Comparison of ENCODE assay signal across 12 mouse cellular contexts in genomic region chr12:56533501-56534310, GRCm38 (mm10). TPM values are rescaled to one million over a fixed set of nuclear protein-coding genes. Genes with fewer than 3 reads are reported as not detected.
DNase-seq lines count a peak whose midpoint lies in the region; ATAC-seq and TF ChIP-seq lines count a peak whose summit lies in the region.
"Had no signal": no experiment of that assay in that cellular context is flagged by ENCODE, and none has a peak within 500 bp of the region (broad histone marks: within the 10 kb centered on the region; RNA-seq: fewer than 3 reads in every experiment).

No protein-coding gene starts in this region.

- H3K4me3 ChIP-seq in heart, postnatal 0 days (ENCODE audit: low read depth, low read length), result peak overlapping the region; percentile 46
- H3K4me3 ChIP-seq in forebrain, embryonic 13.5 days, result peak overlapping the region; percentile 43
- peak overlapping the region; percentile 47 for H3K4me3 ChIP-seq in midbrain, embryonic 10.5 days

- no peaks in the 10 kb centered on the region for H3K36me3 ChIP-seq in heart, postnatal 0 days (replicated peaks; ENCODE audit: control insufficient read depth, insufficient read depth, low read length)
- H3K36me3 ChIP-seq in forebrain, embryonic 13.5 days (ENCODE audit: poor library complexity, severe bottlenecking), result no peaks in the 10 kb centered on the region
- H3K36me3 ChIP-seq in midbrain, embryonic 10.5 days, result no peaks in the 10 kb centered on the region

- TF ChIP-seq CTCF in heart, postnatal 0 days (IDR thresholded peaks at IDR 0.05; ENCODE audit: low read depth), result no peak

- no peak overlapping the region for H3K4me2 ChIP-seq in heart, postnatal 0 days (ENCODE audit: low read depth, low read length)
- peak overlapping the region; percentile 51 for H3K4me2 ChIP-seq in forebrain, embryonic 13.5 days

- no peak for DNase-seq in heart, postnatal 0 days (ENCODE audit: low spot score)
- no peak for DNase-seq in heart, postnatal 10 days
- peak; percentile 57 for DNase-seq in R1 (ENCODE audit: low read depth, low spot score)
- peak; percentile 63 for DNase-seq in midbrain, embryonic 10.5 days (ENCODE audit: low spot score)
- DNase-seq in right cerebral cortex, postnatal 25 days, result no peak
- no peak for DNase-seq in testis, postnatal 14 days (ENCODE audit: low spot score)
- DNase-seq: adrenal gland, postnatal 25 days; right cerebral cortex, adult 18-20 months; thymus, postnatal 14 days had no signal

- H3K9ac ChIP-seq in heart, postnatal 0 days (replicated peaks; ENCODE audit: low read depth, low read length), result no peak overlapping the region
- peak overlapping the region; percentile 73 for H3K9ac ChIP-seq in forebrain, embryonic 13.5 days

- intact Hi-C loops in heart, postnatal 10 days (cut with DNase I), result loop anchor here (10.0 kb wide), 2 partner anchors 289 to 1011 kb away; partner anchors contain the start of gene Foxa1

- no peak overlapping the region for H3K27ac ChIP-seq in heart, postnatal 0 days (ENCODE audit: low read depth)
- H3K27ac ChIP-seq in forebrain, embryonic 13.5 days, result peak overlapping the region; percentile 86
- peak overlapping the region; percentile 82 for H3K27ac ChIP-seq in midbrain, embryonic 10.5 days (replicated peaks)

- no peaks in the 10 kb centered on the region for H3K4me1 ChIP-seq in heart, postnatal 0 days (ENCODE audit: control insufficient read depth, insufficient read depth)
- peaks cover 18% of the 10 kb centered on the region for H3K4me1 ChIP-seq in forebrain, embryonic 13.5 days
- peaks cover 33% of the 10 kb centered on the region for H3K4me1 ChIP-seq in midbrain, embryonic 10.5 days

- WGBS in heart, postnatal 0 days, result 1% methylated on average over 54 of the region's 54 CpGs
- under 1% methylated on average over 54 of the region's 54 CpGs for WGBS in forebrain, embryonic 13.5 days
- 1% methylated on average over 54 of the region's 54 CpGs for WGBS in midbrain, embryonic 10.5 days

- no peaks in the 10 kb centered on the region for H3K9me3 ChIP-seq in heart, postnatal 0 days (replicated peaks; ENCODE audit: control insufficient read depth, low read length)
- H3K9me3 ChIP-seq in forebrain, embryonic 13.5 days (replicated peaks), result no peaks in the 10 kb centered on the region
- H3K9me3 ChIP-seq in midbrain, embryonic 10.5 days (replicated peaks), result no peaks in the 10 kb centered on the region

- TF ChIP-seq EP300 in heart, postnatal 0 days (IDR thresholded peaks at IDR 0.05; ENCODE audit: low read depth), result no peak

- H3K27me3 ChIP-seq in heart, postnatal 0 days (ENCODE audit: control insufficient read depth, insufficient read depth, low read length), result peaks cover 98% of the 10 kb centered on the region
- peaks cover 98% of the 10 kb centered on the region for H3K27me3 ChIP-seq in forebrain, embryonic 13.5 days
- H3K27me3 ChIP-seq in midbrain, embryonic 10.5 days (ENCODE audit: low read depth, poor library complexity, severe bottlenecking), result peaks cover 100% of the 10 kb centered on the region
- H3K27me3 ChIP-seq: CH12.LX had no signal

- no peak for ATAC-seq in heart, postnatal 0 days (ENCODE audit: insufficient read depth, low read depth)
- ATAC-seq in forebrain, embryonic 13.5 days, result no peak
- no peak for ATAC-seq in cerebellum, adult (ENCODE audit: insufficient number of reproducible peaks, low FRiP score, low TSS enrichment)

RNA-seq across cellular contexts. Expression of gene Nkx2-1, which starts 3.0 kb away (rescaled TPM):
- not detected in 2 replicates for total RNA-seq in heart, postnatal 0 days (2014; rRNA removed; ENCODE audit: low replicate concordance)
- polyA plus RNA-seq in heart, postnatal 0 days (2015; fragmentation: Nextera tagmentation; extraction: Ambion mirVana), result 0.05 TPM in 2 replicates
- total RNA-seq in heart, postnatal 10 days (2021), result not detected
- 12.4 and 22.6 TPM in 2 replicates for polyA plus RNA-seq in forebrain, embryonic 13.5 days (2015; fragmentation: Nextera tagmentation; extraction: Ambion mirVana)
- polyA plus RNA-seq in midbrain, embryonic 10.5 days (2016; fragmentation: Nextera tagmentation; extraction: Ambion mirVana), result 9.1 and 9.4 TPM in 2 replicates
- total RNA-seq: adrenal gland, postnatal 25 days; CH12.LX had no signal

Comparison
In these comparisons a context has a peak if more than half of its experiments do, and no peak if none do; other contexts are left out.
1. DNase-seq: peak in R1 (single experiment) and midbrain, embryonic 10.5 days (single experiment); none in heart, postnatal 0 days (single experiment), heart, postnatal 10 days (0 of 2), right cerebral cortex, postnatal 25 days (single experiment) and testis, postnatal 14 days (single experiment).
2. Peak in every context shown above with its lines, with median percentiles within 50 percentile points of each other: H3K4me3 ChIP-seq.